In genomic region chr16:21818629-21819028, GRCm38 (mm10) we compare ENCODE assay signal across 8 mouse cellular contexts. TPM values are rescaled to one million over a fixed set of nuclear protein-coding genes. Genes with fewer than 3 reads are reported as not detected.
DNase-seq lines count a peak whose midpoint lies in the region.

No protein-coding gene starts in this region.

- peaks cover 5% of the 10 kb centered on the region; the same call in 1 of the 2 replicates for H3K4me1 ChIP-seq in forebrain, embryonic 10.5 days

- intact Hi-C loops in heart, postnatal 10 days (cut with DNase I): loop anchor here (5.0 kb wide), 1 partner anchor 91 kb away; no protein-coding TSS in a partner anchor

- no peaks in the 10 kb centered on the region for H3K9me3 ChIP-seq in forebrain, embryonic 10.5 days

- no peak overlapping the region for H3K4me3 ChIP-seq in forebrain, embryonic 10.5 days

- 69% methylated on average over 8 of the region's 8 CpGs for WGBS in forebrain, embryonic 10.5 days

- no peaks in the 10 kb centered on the region for H3K27me3 ChIP-seq in forebrain, embryonic 10.5 days (ENCODE audit: poor library complexity, severe bottlenecking)

- no peaks in the 10 kb centered on the region for H3K36me3 ChIP-seq in forebrain, embryonic 10.5 days (replicated peaks)

- no peak overlapping the region for H3K27ac ChIP-seq in forebrain, embryonic 10.5 days

- DNase-seq in adrenal gland, adult 8-10 months: peak; percentile 33
- DNase-seq in adrenal gland, postnatal 4 days (ENCODE audit: low spot score in 2 of 2): no peak
- peak; percentile 23 for DNase-seq in 3134 (ENCODE audit: extremely low read depth, insufficient read length, low spot score)
- DNase-seq in heart, postnatal 10 days: peak; percentile 33 to 44
- peak; percentile 61 to 90 for DNase-seq in kidney, postnatal 36 days
- no peak for DNase-seq in right cerebral cortex, adult 18-20 months
- DNase-seq in forebrain, embryonic 10.5 days (ENCODE audit: extremely low spot score, low spot score): no peak
- no peak for DNase-seq in layer of hippocampus, postnatal 14 days (ENCODE audit: low spot score in 2 of 2)

RNA-seq across cellular contexts. Expression of gene Map3k13, which starts 24.5 kb away (rescaled TPM):
- 1 to 10 TPM; 1.2 to 1.9 (median 1.4) TPM for total RNA-seq in adrenal gland, adult 8-10 months (2022)
- 1 to 10 TPM; 2.1 to 2.2 TPM for total RNA-seq in adrenal gland, postnatal 4 days (2021)
- total RNA-seq in heart, postnatal 10 days (2021): 1 to 10 TPM in 1 of 2 experiments, under 1 TPM in 1; 0.89 to 1.3 TPM
- 1.1 and 1.7 TPM in 2 replicates for polyA plus RNA-seq in forebrain, embryonic 10.5 days (2016; fragmentation: Nextera tagmentation; extraction: Ambion mirVana)
- 10 to 100 TPM; 14.7 to 15.1 TPM for total RNA-seq in layer of hippocampus, postnatal 14 days (2021)

RNA-seq across cellular contexts. Expression of gene Ehhadh, which starts 31.0 kb away (rescaled TPM):
- total RNA-seq in adrenal gland, adult 8-10 months (2022): 10 to 100 TPM; 10.1 to 28.7 (median 22.6) TPM
- total RNA-seq in adrenal gland, postnatal 4 days (2021): 10 to 100 TPM; 25.8 to 31.0 TPM
- 10 to 100 TPM; 12.9 to 18.9 TPM for total RNA-seq in heart, postnatal 10 days (2021)
- polyA plus RNA-seq in forebrain, embryonic 10.5 days (2016; fragmentation: Nextera tagmentation; extraction: Ambion mirVana): 1.7 and 1.9 TPM in 2 replicates
- total RNA-seq in layer of hippocampus, postnatal 14 days (2021): 1 to 10 TPM; 1.3 to 1.7 TPM

Comparison
In these comparisons a context has a peak if more than half of its experiments do, and no peak if none do; other contexts are left out.
1. DNase-seq: peak in adrenal gland, adult 8-10 months (single experiment), 3134 (single experiment), heart, postnatal 10 days (2 of 2) and kidney, postnatal 36 days (2 of 2); none in adrenal gland, postnatal 4 days (0 of 2), right cerebral cortex, adult 18-20 months (single experiment), forebrain, embryonic 10.5 days (single experiment) and layer of hippocampus, postnatal 14 days (0 of 2).
2. RNA of gene Map3k13, which starts 24.5 kb away (total RNA-seq): 14.7 to 15.1 TPM in layer of hippocampus, postnatal 14 days; 2.1 to 2.2 TPM in adrenal gland, postnatal 4 days, 1.2 to 1.9 TPM in adrenal gland, adult 8-10 months and 0.89 to 1.3 TPM in heart, postnatal 10 days; every median in the first group is over 4 times any median in the second.
3. RNA of gene Ehhadh, which starts 31.0 kb away (total RNA-seq): 25.8 to 31.0 TPM in adrenal gland, postnatal 4 days, 10.1 to 28.7 TPM in adrenal gland, adult 8-10 months and 12.9 to 18.9 TPM in heart, postnatal 10 days; 1.3 to 1.7 TPM in layer of hippocampus, postnatal 14 days; every median in the first group is over 4 times any median in the second.